Mouse (Mus musculus): ENCODE measurements around the gene Ccr9.

- TF ChIP-seq CTCF (conservative IDR thresholded peaks at IDR 0.05; ENCODE audit: insufficient read depth, insufficient read length, low read depth, low read length) (no peak), POLR2A (IDR thresholded peaks at IDR 0.05; ENCODE audit: low read depth, low read length) (no peak)
These were observed 84.6 kb downstream of the Ccr9 start for GRCm38 (mm10) chr9:123762886-123763285.

Measured in kidney, adult 2 months (tissue).